Mouse (Mus musculus) B cell, adult 2 months (primary cell): Measurements from ENCODE around the gene Hist1h2bl.

Source experiments
- DNase-seq, 2 experiments: peaks; one replicate each; pipeline ENCODE4 v3.0.0; 2022

Gene Hist1h2bl

DNA sequence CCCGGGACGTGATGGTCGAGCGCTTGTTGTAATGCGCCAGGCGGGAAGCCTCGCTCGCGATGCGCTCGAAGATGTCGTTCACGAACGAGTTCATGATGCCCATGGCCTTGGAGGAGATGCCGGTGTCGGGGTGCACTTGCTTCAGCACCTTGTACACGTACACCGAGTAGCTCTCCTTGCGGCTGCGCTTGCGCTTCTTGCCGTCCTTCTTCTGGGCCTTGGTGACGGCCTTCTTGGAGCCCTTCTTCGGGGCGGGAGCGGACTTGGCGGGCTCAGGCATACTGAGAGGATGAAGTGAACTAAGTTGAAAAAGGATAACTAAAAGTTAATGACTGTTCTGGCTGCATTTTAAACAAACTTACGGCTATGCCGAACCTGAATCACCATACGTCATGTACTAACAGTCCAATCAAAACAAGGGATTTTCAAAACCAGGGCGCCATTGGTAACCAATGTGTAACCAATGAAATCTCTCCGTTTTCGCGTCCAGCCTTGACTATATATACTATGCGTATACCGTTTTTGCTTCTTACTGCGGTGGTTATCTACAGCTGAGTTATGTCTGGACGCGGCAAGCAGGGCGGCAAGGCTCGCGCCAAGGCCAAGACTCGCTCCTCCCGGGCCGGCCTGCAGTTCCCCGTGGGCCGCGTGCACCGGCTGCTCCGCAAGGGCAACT is at the start of gene Hist1h2bl, which contains the start of gene Hist1h2ai:
TSS of gene Hist1h2bl (minus strand) at position 280 of the 676 bp plus-strand sequence.
TSS of gene Hist1h2ai (plus strand) at position 559 of the 676 bp plus-strand sequence.
- DNase-seq = peak; percentile 80 to 82

- DNase-seq = no peak
Observed at GRCm38 (mm10) chr13:21755707-21756106, 39.8 kb upstream of the Hist1h2bl start.

DNA sequence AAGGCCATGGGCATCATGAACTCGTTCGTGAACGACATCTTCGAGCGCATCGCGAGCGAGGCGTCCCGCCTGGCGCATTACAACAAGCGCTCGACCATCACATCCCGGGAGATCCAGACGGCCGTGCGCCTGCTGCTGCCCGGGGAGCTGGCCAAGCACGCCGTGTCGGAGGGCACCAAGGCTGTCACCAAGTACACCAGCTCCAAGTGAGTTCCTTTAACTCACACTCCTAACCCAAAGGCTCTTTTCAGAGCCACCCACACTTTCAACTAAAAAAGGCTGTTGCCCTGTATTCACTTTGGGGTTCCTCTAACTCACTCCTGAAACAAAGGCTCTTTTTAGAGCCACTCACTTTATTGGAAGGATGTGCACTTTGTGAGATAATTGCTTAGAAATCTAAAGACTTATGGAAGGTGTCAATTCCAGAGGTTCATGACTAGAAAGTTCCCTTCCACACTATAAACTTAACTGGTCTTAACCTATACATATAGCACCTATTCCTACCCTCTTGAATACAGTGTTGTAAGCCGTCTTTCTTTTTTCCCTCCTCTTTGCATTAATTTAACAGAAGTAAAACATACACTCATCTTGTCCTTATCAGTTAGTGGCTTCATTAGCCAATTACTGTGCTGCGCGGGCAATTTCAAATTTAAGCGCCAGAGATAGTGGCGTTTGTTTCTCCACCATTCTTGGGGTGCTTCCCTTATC is 38.5 kb upstream of the Hist1h2bl start:
- DNase-seq = peak; percentile 54 to 56

DNA sequence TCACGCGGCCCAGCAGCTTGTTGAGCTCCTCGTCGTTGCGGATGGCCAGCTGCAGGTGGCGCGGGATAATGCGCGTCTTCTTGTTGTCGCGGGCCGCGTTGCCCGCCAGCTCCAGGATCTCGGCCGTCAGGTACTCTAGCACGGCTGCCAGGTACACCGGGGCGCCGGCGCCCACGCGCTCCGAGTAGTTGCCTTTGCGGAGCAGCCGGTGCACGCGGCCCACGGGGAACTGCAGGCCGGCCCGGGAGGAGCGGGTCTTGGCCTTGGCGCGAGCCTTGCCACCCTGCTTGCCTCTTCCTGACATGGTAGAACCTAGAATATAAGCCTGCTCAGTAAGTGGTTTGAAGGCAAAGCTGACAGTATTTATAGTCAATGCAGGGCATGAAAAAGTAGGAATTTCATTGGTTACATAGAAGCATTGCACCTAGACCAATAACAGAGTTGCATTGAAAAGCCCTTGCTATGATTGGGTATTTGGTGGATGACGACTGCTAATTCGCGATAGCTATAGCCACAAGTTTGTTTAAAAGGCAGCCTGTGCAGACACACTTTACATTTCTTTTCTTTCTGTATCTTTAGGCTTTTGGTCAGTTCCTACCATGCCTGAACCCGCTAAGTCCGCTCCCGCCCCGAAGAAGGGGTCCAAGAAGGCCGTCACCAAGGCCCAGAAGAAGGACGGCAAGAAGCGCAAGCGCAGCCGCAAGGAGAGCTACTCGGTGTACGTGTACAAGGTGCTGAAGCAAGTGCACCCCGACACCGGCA is 37.8 kb upstream of the Hist1h2bl start, which contains the start of the genes Hist1h2ak and Hist1h2bn:
TSS of gene Hist1h2ak (minus strand) at position 304 of the 762 bp plus-strand sequence.
TSS of gene Hist1h2bn (plus strand) at position 600 of the 762 bp plus-strand sequence.
- DNase-seq = peak; percentile 68 to 75

GRCm38 (mm10) chr13:21753051-21753523 is 37.1 kb upstream of the Hist1h2bl start:
- DNase-seq = no peak

GRCm38 (mm10) chr13:21752356-21752755 is 36.4 kb upstream of the Hist1h2bl start:
- DNase-seq = no peak

DNA sequence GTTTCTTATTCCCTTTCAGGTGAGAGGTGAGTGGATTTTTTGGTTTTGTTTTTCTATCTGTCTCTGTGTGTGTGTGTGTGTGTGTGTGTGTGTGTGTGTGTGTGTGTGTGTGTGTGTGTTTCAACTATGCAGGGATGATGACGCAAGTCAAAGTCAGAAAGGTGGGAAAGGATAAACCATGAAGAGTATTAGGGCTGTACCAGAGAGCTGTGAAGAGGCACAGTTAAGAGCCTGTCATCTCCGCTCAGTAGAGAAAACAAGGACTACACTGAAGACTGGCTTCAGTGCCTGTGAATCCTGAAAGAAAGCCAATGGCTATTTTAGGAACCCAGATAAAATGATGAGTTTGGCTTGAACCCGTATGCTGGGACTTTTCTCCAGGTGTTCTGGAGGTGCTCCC is 35.9 kb upstream of the Hist1h2bl start:
- DNase-seq = no peak

- no peak for DNase-seq
Observed at GRCm38 (mm10) chr13:21751417-21751816, 35.5 kb upstream of the Hist1h2bl start.

- peak; percentile 89 to 92 for DNase-seq
Observed at GRCm38 (mm10) chr13:21750159-21751017, 34.4 kb upstream of the Hist1h2bl start, which contains the start of gene Hist1h4k. Hist1h4k (minus strand) TSS chr13:21750505.

DNA sequence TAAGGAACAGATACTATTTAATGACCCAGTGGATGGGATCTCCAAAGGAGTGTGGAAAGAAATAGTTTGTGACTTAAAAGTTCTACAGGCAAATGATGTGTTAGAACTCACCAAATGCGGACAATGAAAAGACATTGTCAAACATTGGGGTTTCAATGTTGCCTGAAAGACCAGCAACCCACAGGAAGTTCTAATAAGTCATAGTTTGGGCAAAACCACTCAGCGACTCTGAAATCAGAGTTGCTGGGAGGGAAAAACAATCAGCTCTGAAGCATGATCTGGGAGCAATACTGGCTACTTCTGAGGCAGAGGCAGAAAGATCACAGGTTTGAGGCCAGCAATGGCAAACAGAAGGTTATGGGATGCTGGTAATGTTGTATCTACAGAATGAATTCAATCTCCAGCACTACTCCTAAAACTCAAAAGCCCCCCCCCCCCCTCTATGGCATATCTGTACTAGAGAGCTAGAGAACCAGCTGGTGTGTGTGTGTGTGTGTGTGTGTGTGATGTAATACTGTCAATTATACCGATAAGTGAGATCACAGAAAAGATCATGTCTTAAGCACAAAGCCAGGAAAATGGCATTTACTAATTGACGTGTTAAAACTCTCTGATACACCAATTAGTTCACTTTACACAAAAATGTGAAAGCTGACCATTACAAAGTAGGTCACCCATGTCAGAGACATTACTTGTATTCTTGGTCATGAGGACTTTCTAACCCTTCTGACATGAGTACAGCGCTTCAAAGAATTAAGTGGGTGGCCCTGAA is 33.6 kb upstream of the Hist1h2bl start:
- DNase-seq = no peak

- no peak for DNase-seq
Observed at GRCm38 (mm10) chr13:21745006-21745405, 29.1 kb upstream of the Hist1h2bl start.

DNA sequence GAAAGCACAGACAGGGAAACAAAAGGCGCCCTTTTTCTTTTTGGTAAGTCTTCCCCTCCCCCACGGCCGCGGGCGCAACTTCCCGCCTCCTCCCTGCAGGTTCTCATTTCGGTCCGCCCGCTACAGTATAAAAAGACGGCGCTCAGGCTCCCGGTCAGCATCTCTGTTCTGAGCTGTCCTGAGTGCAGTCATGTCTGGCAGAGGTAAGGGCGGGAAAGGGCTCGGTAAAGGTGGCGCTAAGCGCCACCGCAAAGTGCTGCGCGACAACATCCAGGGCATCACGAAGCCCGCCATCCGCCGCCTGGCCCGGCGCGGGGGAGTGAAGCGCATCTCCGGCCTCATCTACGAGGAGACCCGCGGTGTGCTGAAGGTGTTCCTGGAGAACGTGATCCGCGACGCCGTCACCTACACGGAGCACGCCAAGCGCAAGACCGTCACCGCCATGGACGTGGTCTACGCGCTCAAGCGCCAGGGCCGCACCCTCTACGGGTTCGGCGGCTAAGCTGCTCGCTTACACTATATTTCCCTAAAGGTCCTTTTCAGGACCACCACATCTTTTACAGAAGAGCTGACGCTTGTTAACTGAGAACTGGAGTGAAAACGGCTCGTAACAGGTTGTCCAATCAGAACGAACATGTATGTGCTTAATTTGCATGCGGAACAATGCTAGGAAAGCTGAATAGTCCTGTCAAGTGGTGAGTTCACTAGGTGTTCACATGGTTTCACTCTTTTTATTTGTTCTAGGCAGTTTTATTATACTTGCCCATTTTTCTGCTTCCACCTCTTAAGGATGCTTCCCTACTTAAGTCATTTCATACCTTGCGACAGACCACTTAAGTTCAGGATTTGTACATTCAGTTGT is 19.2 kb upstream of the Hist1h2bl start, which contains the start of gene Hist1h4j:
TSS of gene Hist1h4j (plus strand) at position 159 of the 862 bp plus-strand sequence.
- DNase-seq = peak; percentile 77 to 79

DNA sequence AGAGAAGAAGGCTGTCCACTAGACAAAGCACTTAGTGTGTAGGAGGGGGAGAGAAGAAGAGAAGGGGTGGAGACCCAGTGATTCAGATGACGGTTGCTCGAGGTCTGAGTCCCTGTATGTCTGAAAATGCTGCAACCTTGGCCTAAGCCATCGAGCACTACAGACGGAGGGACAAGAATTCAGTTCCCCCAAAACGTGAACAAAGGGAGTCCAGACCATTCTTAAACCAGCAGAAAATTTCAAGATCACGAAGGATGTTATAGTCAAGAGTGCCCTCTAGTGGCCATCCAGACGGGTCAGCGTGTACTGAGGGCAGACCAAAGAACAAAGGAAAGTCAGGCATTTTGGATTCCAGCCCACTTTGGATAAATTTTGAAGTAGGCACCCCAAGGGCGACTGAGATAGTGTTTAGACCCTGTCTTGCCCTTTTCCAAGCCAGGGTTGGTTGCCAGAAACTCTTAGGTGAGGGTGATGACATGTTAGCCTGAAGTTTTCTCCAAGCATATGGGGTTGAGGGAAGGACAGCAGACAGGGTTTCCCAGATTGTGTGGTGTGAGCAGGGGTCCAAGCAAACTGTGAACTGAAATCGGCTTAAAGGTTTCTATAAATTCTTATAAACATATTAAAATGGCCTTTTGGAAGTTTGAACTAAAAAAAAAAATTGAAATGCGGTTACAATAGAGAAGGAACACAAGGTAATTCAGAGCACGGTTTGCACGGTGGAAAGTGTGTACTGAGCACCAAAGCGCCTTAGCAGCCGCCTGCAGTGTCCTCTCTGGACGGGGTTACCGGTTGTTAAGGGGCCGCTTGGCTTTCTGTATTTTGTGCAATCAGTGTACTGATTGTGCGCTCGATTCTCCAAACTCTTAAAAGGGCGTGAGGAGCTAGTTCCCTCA is 18.3 kb upstream of the Hist1h2bl start:
- DNase-seq = peak; percentile 86 to 88

- DNase-seq = no peak
Observed at GRCm38 (mm10) chr13:21733466-21733865, 17.5 kb upstream of the Hist1h2bl start.

- no peak for DNase-seq
Observed at GRCm38 (mm10) chr13:21729544-21729943, 13.6 kb upstream of the Hist1h2bl start.

- DNase-seq = no peak
Observed at GRCm38 (mm10) chr13:21727948-21728572, 12.1 kb upstream of the Hist1h2bl start.

DNA sequence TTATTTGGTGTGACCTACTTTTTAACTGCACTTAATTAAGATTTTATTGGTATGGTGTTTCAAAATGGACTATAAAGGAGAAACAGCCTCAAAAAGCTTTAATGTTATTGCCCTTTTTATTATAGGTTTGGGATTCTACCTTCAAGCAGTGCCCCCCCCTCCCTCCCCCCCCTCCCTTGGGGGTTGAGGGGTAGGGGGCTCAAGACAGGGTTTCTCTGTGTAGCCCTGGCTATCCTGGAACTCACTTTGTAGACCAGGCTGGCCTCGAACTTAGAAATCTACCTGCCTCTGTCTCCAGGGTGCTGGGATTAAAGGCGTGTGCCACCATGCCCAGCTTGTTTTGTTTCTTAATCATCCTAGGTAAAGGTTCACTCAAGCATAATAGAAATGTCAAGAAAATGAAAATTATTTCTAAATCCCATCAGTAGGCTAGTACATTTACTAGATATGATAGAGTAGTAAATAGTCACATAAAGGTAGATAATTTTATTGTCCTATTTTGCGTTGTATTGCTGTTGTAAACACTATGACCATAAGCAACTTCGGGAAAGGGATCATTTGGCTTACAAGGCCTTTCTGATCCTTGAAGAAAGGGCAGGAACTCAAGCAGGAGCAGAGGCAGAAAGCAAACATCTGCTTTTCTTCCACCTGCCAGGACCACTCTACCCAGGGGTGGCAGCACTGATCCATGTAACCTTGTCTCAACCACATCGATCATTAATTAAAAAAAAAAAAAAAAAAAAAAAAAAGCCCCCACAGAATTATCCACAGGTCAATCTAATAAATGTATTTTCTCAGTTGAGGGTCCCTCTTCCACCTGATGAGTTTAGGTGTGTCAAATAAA is 7.3 kb upstream of the Hist1h2bl start:
- peak; percentile 38 to 42 for DNase-seq
